In genomic region chr5:43781423-43781976, GRCm38 (mm10) we compare ENCODE assay signal across 8 mouse cellular contexts. TPM values are rescaled to one million over a fixed set of nuclear protein-coding genes. Genes with fewer than 3 reads are reported as not detected.
A peak's percentile ranks its signal among the peaks of the same experiment; 100 is the strongest.
DNase-seq lines count a peak whose midpoint lies in the region; ATAC-seq lines count a peak whose summit lies in the region.

No protein-coding gene starts in this region.

- H3K36me3 ChIP-seq in limb, embryonic 10.5 days, result peaks cover 6% of the 10 kb centered on the region
- H3K36me3 ChIP-seq in midbrain, embryonic 13.5 days, result no peaks in the 10 kb centered on the region

- peak; percentile 11 to 30 for DNase-seq in kidney, adult 8-10 months
- no peak for DNase-seq in kidney, postnatal 10 days
- DNase-seq in CD8-positive naive resting alpha-beta T cell, adult 2 months (ENCODE audit: low read depth in 2 of 2, low spot score in 2 of 2), result peak; percentile 8 to 25
- peak; percentile 10 to 16 for DNase-seq in gastrocnemius, adult 8-10 months (ENCODE audit: low spot score in 2 of 2)
- DNase-seq in limb, embryonic 10.5 days (ENCODE audit: low spot score), result peak; percentile 72
- DNase-seq in Muller cell, postnatal 12 days (ENCODE audit: inconsistent ontology term), result no peak

- ATAC-seq in midbrain, embryonic 13.5 days, result no peak

- H3K27me3 ChIP-seq in limb, embryonic 10.5 days (ENCODE audit: low read depth, poor library complexity, severe bottlenecking), result no peaks in the 10 kb centered on the region
- no peaks in the 10 kb centered on the region for H3K27me3 ChIP-seq in midbrain, embryonic 13.5 days

- peak overlapping the region; percentile 88 for H3K9ac ChIP-seq in midbrain, embryonic 13.5 days (replicated peaks)

- 4% methylated on average over 43 of the region's 61 CpGs for WGBS in limb, embryonic 10.5 days
- under 1% methylated on average over 60 of the region's 61 CpGs for WGBS in midbrain, embryonic 13.5 days

- no peaks in the 10 kb centered on the region for H3K9me3 ChIP-seq in limb, embryonic 10.5 days (replicated peaks)
- no peaks in the 10 kb centered on the region for H3K9me3 ChIP-seq in midbrain, embryonic 13.5 days

- H3K27ac ChIP-seq in brown adipose tissue, adult 24 weeks (replicated peaks; ENCODE audit: low read depth, low read length), result peak overlapping the region; percentile 51; the same call in 1 of the 2 replicates
- H3K27ac ChIP-seq in limb, embryonic 10.5 days, result peak overlapping the region; percentile 99
- peak overlapping the region; percentile 97 for H3K27ac ChIP-seq in midbrain, embryonic 13.5 days

- H3K4me1 ChIP-seq in brown adipose tissue, adult 24 weeks (ENCODE audit: control insufficient read depth, insufficient read depth, insufficient read length, low read length), result peaks cover 2% of the 10 kb centered on the region; the same call in 1 of the 2 replicates
- peaks cover 12% of the 10 kb centered on the region for H3K4me1 ChIP-seq in limb, embryonic 10.5 days
- H3K4me1 ChIP-seq in midbrain, embryonic 13.5 days (replicated peaks), result peaks cover 27% of the 10 kb centered on the region

- H3K4me3 ChIP-seq in brown adipose tissue, adult 24 weeks (ENCODE audit: insufficient read depth, low read depth, low read length), result peak overlapping the region; percentile 90
- H3K4me3 ChIP-seq in limb, embryonic 10.5 days, result peak overlapping the region; percentile 89
- H3K4me3 ChIP-seq in midbrain, embryonic 13.5 days (replicated peaks), result peak overlapping the region; percentile 77

- H3K4me2 ChIP-seq in midbrain, embryonic 13.5 days (replicated peaks), result peak overlapping the region; percentile 68

RNA-seq across cellular contexts. Expression of gene Bst1, which starts 37.2 kb away (rescaled TPM):
- 0.75 TPM in 1 of 2 replicates, not detected in the other for polyA plus RNA-seq in brown adipose tissue, adult 24 weeks (2012; ENCODE audit: insufficient read depth, insufficient read length, missing spikeins)
- total RNA-seq in gastrocnemius, adult 8-10 months (2022), result not detected
- 0.05 and 0.21 TPM in 2 replicates for polyA plus RNA-seq in limb, embryonic 10.5 days (2016; fragmentation: Nextera tagmentation; extraction: Ambion mirVana)
- polyA plus RNA-seq in midbrain, embryonic 13.5 days (2015; fragmentation: Nextera tagmentation; extraction: Ambion mirVana), result not detected in 2 replicates

RNA-seq across cellular contexts. Expression of gene Fbxl5, which starts 39.9 kb away (rescaled TPM):
- 28.8 and 32.7 TPM in 2 replicates for polyA plus RNA-seq in brown adipose tissue, adult 24 weeks (2012; ENCODE audit: insufficient read depth, insufficient read length, missing spikeins)
- 10 to 100 TPM; 33.6 to 43.3 (median 38.1) TPM for total RNA-seq in gastrocnemius, adult 8-10 months (2022)
- polyA plus RNA-seq in limb, embryonic 10.5 days (2016; fragmentation: Nextera tagmentation; extraction: Ambion mirVana), result 47.3 and 51.9 TPM in 2 replicates
- polyA plus RNA-seq in midbrain, embryonic 13.5 days (2015; fragmentation: Nextera tagmentation; extraction: Ambion mirVana), result 62.5 and 70.9 TPM in 2 replicates

Comparison
In these comparisons a context has a peak if more than half of its experiments do, and no peak if none do; other contexts are left out.
1. DNase-seq: peak in kidney, adult 8-10 months (2 of 2), CD8-positive naive resting alpha-beta T cell, adult 2 months (2 of 2), gastrocnemius, adult 8-10 months (2 of 2) and limb, embryonic 10.5 days (single experiment); none in kidney, postnatal 10 days (single experiment) and Muller cell, postnatal 12 days (single experiment).
2. Peak in every context shown above with its lines, with median percentiles within 50 percentile points of each other: H3K27ac ChIP-seq and H3K4me3 ChIP-seq.